9 mouse cellular contexts compared by ENCODE assay signal in the genomic region with DNA sequence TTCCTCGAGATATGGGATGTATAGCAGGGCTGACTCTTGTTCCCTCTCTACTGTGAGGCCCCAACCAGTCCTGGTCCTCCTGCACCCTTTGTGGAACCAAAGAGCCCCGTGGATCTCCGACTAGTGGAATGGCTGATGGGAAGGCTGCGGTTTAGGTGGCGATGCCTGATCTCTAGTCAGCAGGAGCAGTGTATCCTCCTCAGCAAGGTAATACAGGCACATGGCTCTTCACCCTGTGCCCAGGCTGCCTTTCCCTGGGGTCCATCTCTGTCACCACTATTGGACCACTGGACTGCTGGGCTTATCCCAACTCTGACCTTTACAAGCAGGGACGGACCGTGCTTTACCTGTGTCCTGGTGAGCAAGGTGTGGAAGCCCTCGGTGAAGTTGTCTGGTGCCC. TPM values are rescaled to one million over a fixed set of nuclear protein-coding genes. Genes with fewer than 3 reads are reported as not detected.
DNase-seq lines count a peak whose midpoint lies in the region; ATAC-seq lines count a peak whose summit lies in the region.
"Had no signal": no experiment of that assay in that cellular context is flagged by ENCODE, and none has a peak within 500 bp of the region (broad histone marks: within the 10 kb centered on the region; RNA-seq: fewer than 3 reads in every experiment).

No protein-coding gene starts in this region.

- DNase-seq in kidney, postnatal 36 days = no peak
- no peak for DNase-seq in forebrain, embryonic 14.5 days (ENCODE audit: low spot score)
- no peak for DNase-seq in T-cell, adult 2 months (ENCODE audit: low spot score)
- no peak for DNase-seq in urinary bladder, postnatal 36 days (ENCODE audit: low spot score in 2 of 2)
- DNase-seq in spleen, postnatal 36 days (ENCODE audit: low spot score in 2 of 2) = no peak

- WGBS in kidney, embryonic 15.5 days = 93% methylated on average over 8 of the region's 8 CpGs
- WGBS in embryonic facial prominence, embryonic 12.5 days = 91% methylated on average over 8 of the region's 8 CpGs
- 90% methylated on average over 8 of the region's 8 CpGs for WGBS in forebrain, embryonic 14.5 days
- WGBS in liver, embryonic 16.5 days (ENCODE audit: insufficient replicate concordance) = 85% methylated on average over 8 of the region's 8 CpGs

- no peak overlapping the region for H3K27ac ChIP-seq in kidney, embryonic 15.5 days
- H3K27ac ChIP-seq in embryonic facial prominence, embryonic 12.5 days = no peak overlapping the region
- H3K27ac ChIP-seq in forebrain, embryonic 14.5 days (ENCODE audit: low read depth, low read length) = no peak overlapping the region
- no peak overlapping the region for H3K27ac ChIP-seq in liver, embryonic 16.5 days (ENCODE audit: low read length)

- H3K4me2 ChIP-seq in kidney, embryonic 15.5 days = peak overlapping the region; percentile 78
- H3K4me2 ChIP-seq in embryonic facial prominence, embryonic 12.5 days (replicated peaks) = peak overlapping the region; percentile 80
- peak overlapping the region; percentile 82; the same call in 1 of the 2 replicates for H3K4me2 ChIP-seq in forebrain, embryonic 14.5 days (ENCODE audit: low read length)
- peak overlapping the region; percentile 95; the same call in 1 of the 2 replicates for H3K4me2 ChIP-seq in liver, embryonic 16.5 days (ENCODE audit: low read depth, low read length)

- no peaks in the 10 kb centered on the region for H3K27me3 ChIP-seq in kidney, embryonic 15.5 days
- peaks cover 4% of the 10 kb centered on the region; the same call in 1 of the 2 replicates for H3K27me3 ChIP-seq in embryonic facial prominence, embryonic 12.5 days
- no peaks in the 10 kb centered on the region; the same call in 1 of the 2 replicates for H3K27me3 ChIP-seq in forebrain, embryonic 14.5 days (replicated peaks; ENCODE audit: control insufficient read depth, insufficient read depth, low read length)
- 0 out of 2 replicates have a peak, but pooled peaks cover 5% of the 10 kb centered on the region for H3K27me3 ChIP-seq in liver, embryonic 16.5 days (ENCODE audit: control insufficient read depth, insufficient read depth, low read depth, low read length)
- H3K27me3 ChIP-seq: Patski had no signal

- no peak for ATAC-seq in kidney, embryonic 15.5 days (replicated peaks; ENCODE audit: low FRiP score)
- ATAC-seq in embryonic facial prominence, embryonic 12.5 days (ENCODE audit: insufficient number of reproducible peaks, insufficient read depth, low FRiP score, low TSS enrichment) = no peak
- ATAC-seq in forebrain, embryonic 14.5 days = no peak
- no peak for ATAC-seq in liver, embryonic 16.5 days (ENCODE audit: low read depth)
- ATAC-seq: Patski had no signal

- H3K9ac ChIP-seq in kidney, embryonic 15.5 days = peak overlapping the region; percentile 56; the same call in 1 of the 2 replicates
- H3K9ac ChIP-seq in embryonic facial prominence, embryonic 12.5 days = peak overlapping the region; percentile 35
- H3K9ac ChIP-seq in forebrain, embryonic 14.5 days (ENCODE audit: low read length) = no peak overlapping the region
- no peak overlapping the region for H3K9ac ChIP-seq in liver, embryonic 16.5 days (ENCODE audit: low read depth, low read length)

- no peaks in the 10 kb centered on the region for H3K9me3 ChIP-seq in kidney, embryonic 15.5 days (replicated peaks)
- H3K9me3 ChIP-seq in embryonic facial prominence, embryonic 12.5 days = no peaks in the 10 kb centered on the region
- H3K9me3 ChIP-seq in forebrain, embryonic 14.5 days (replicated peaks; ENCODE audit: control insufficient read depth, low read length) = no peaks in the 10 kb centered on the region
- no peaks in the 10 kb centered on the region for H3K9me3 ChIP-seq in liver, embryonic 16.5 days (replicated peaks; ENCODE audit: control insufficient read depth, low read length)

- peaks cover 23% of the 10 kb centered on the region for H3K36me3 ChIP-seq in kidney, embryonic 15.5 days
- peaks cover 12% of the 10 kb centered on the region for H3K36me3 ChIP-seq in embryonic facial prominence, embryonic 12.5 days
- H3K36me3 ChIP-seq in forebrain, embryonic 14.5 days (ENCODE audit: control insufficient read depth, insufficient read depth, low read length) = 0 out of 2 replicates have a peak, but pooled peaks cover 4% of the 10 kb centered on the region
- H3K36me3 ChIP-seq in liver, embryonic 16.5 days (ENCODE audit: control insufficient read depth, insufficient read depth) = no peaks in the 10 kb centered on the region

- H3K4me1 ChIP-seq in kidney, embryonic 15.5 days = peaks cover 34% of the 10 kb centered on the region
- H3K4me1 ChIP-seq in embryonic facial prominence, embryonic 12.5 days = peaks cover 16% of the 10 kb centered on the region
- peaks cover 10% of the 10 kb centered on the region for H3K4me1 ChIP-seq in forebrain, embryonic 14.5 days (ENCODE audit: control insufficient read depth, insufficient read depth, low read length)
- H3K4me1 ChIP-seq in liver, embryonic 16.5 days (ENCODE audit: control insufficient read depth, low read depth, low read length) = peaks cover 20% of the 10 kb centered on the region

- peak overlapping the region; percentile 59; the same call in 1 of the 2 replicates for H3K4me3 ChIP-seq in kidney, embryonic 15.5 days (replicated peaks)
- peak overlapping the region; percentile 53 for H3K4me3 ChIP-seq in embryonic facial prominence, embryonic 12.5 days
- H3K4me3 ChIP-seq in forebrain, embryonic 14.5 days (ENCODE audit: low read depth, low read length) = no peak overlapping the region; the same call in 1 of the 2 replicates
- H3K4me3 ChIP-seq in liver, embryonic 16.5 days (ENCODE audit: low read depth, low read length) = no peak overlapping the region

RNA-seq across cellular contexts. Expression of gene Tedc1, which starts 1.3 kb away (rescaled TPM):
- polyA plus RNA-seq in kidney, embryonic 15.5 days (2015; fragmentation: Nextera tagmentation; extraction: Ambion mirVana) = 40.2 and 42.0 TPM in 2 replicates
- 47.2 and 49.7 TPM in 2 replicates for polyA plus RNA-seq in embryonic facial prominence, embryonic 12.5 days (2016; fragmentation: Nextera tagmentation; extraction: Ambion mirVana)
- 9.5 and 10.2 TPM in 2 replicates for polyA plus RNA-seq in forebrain, embryonic 14.5 days (2014; fragmentation: Nextera tagmentation; extraction: Ambion mirVana)
- polyA plus RNA-seq in liver, embryonic 16.5 days (2015; fragmentation: Nextera tagmentation; extraction: Ambion mirVana) = 9.1 and 9.2 TPM in 2 replicates

RNA-seq across cellular contexts. Expression of gene Crip1, which starts 11.4 kb away (rescaled TPM):
- polyA plus RNA-seq in kidney, embryonic 15.5 days (2015; fragmentation: Nextera tagmentation; extraction: Ambion mirVana) = 309 and 310 TPM in 2 replicates
- polyA plus RNA-seq in embryonic facial prominence, embryonic 12.5 days (2016; fragmentation: Nextera tagmentation; extraction: Ambion mirVana) = 102 and 107 TPM in 2 replicates
- polyA plus RNA-seq in forebrain, embryonic 14.5 days (2014; fragmentation: Nextera tagmentation; extraction: Ambion mirVana) = 32.5 and 46.1 TPM in 2 replicates
- polyA plus RNA-seq in liver, embryonic 16.5 days (2015; fragmentation: Nextera tagmentation; extraction: Ambion mirVana) = 97.4 and 102 TPM in 2 replicates

RNA-seq across cellular contexts. Expression of gene Crip2, which starts 17.5 kb away (rescaled TPM):
- polyA plus RNA-seq in kidney, embryonic 15.5 days (2015; fragmentation: Nextera tagmentation; extraction: Ambion mirVana) = 203 and 210 TPM in 2 replicates
- polyA plus RNA-seq in embryonic facial prominence, embryonic 12.5 days (2016; fragmentation: Nextera tagmentation; extraction: Ambion mirVana) = 78.8 and 88.4 TPM in 2 replicates
- 354 and 404 TPM in 2 replicates for polyA plus RNA-seq in forebrain, embryonic 14.5 days (2014; fragmentation: Nextera tagmentation; extraction: Ambion mirVana)
- polyA plus RNA-seq in liver, embryonic 16.5 days (2015; fragmentation: Nextera tagmentation; extraction: Ambion mirVana) = 41.6 and 43.8 TPM in 2 replicates

RNA-seq across cellular contexts. Expression of gene Tmem121, which starts 28.2 kb away (rescaled TPM):
- polyA plus RNA-seq in kidney, embryonic 15.5 days (2015; fragmentation: Nextera tagmentation; extraction: Ambion mirVana) = 9.5 and 10.5 TPM in 2 replicates
- 17.4 and 20.4 TPM in 2 replicates for polyA plus RNA-seq in embryonic facial prominence, embryonic 12.5 days (2016; fragmentation: Nextera tagmentation; extraction: Ambion mirVana)
- polyA plus RNA-seq in forebrain, embryonic 14.5 days (2014; fragmentation: Nextera tagmentation; extraction: Ambion mirVana) = 28.9 and 31.5 TPM in 2 replicates
- polyA plus RNA-seq in liver, embryonic 16.5 days (2015; fragmentation: Nextera tagmentation; extraction: Ambion mirVana) = 0.36 and 0.39 TPM in 2 replicates

RNA-seq across cellular contexts. Expression of gene Mta1, which starts 59.4 kb away (rescaled TPM):
- 16.0 and 16.3 TPM in 2 replicates for polyA plus RNA-seq in kidney, embryonic 15.5 days (2015; fragmentation: Nextera tagmentation; extraction: Ambion mirVana)
- 18.5 and 20.4 TPM in 2 replicates for polyA plus RNA-seq in embryonic facial prominence, embryonic 12.5 days (2016; fragmentation: Nextera tagmentation; extraction: Ambion mirVana)
- polyA plus RNA-seq in forebrain, embryonic 14.5 days (2014; fragmentation: Nextera tagmentation; extraction: Ambion mirVana) = 16.6 and 18.7 TPM in 2 replicates
- 3.4 and 3.5 TPM in 2 replicates for polyA plus RNA-seq in liver, embryonic 16.5 days (2015; fragmentation: Nextera tagmentation; extraction: Ambion mirVana)

Comparison
In these comparisons a context has a peak if more than half of its experiments do, and no peak if none do; other contexts are left out.
1. H3K4me3 ChIP-seq: peak in kidney, embryonic 15.5 days (single experiment) and embryonic facial prominence, embryonic 12.5 days (single experiment); none in forebrain, embryonic 14.5 days (single experiment) and liver, embryonic 16.5 days (single experiment).
2. H3K9ac ChIP-seq: peak in kidney, embryonic 15.5 days (single experiment) and embryonic facial prominence, embryonic 12.5 days (single experiment); none in forebrain, embryonic 14.5 days (single experiment) and liver, embryonic 16.5 days (single experiment).
3. Peak in every context shown above with its lines, with median percentiles within 50 percentile points of each other: H3K4me2 ChIP-seq.